Mouse (Mus musculus) urinary bladder, postnatal 4 days (tissue): ENCODE measurements around the gene Tmem178.

ENCODE experiments used
- DNase-seq, 2 experiments: peaks; one replicate each; pipeline ENCODE4 v3.0.0; 2021 to 2022; ENCODE audit warnings: low spot score in 2 of 2

The Tmem178 gene

DNA sequence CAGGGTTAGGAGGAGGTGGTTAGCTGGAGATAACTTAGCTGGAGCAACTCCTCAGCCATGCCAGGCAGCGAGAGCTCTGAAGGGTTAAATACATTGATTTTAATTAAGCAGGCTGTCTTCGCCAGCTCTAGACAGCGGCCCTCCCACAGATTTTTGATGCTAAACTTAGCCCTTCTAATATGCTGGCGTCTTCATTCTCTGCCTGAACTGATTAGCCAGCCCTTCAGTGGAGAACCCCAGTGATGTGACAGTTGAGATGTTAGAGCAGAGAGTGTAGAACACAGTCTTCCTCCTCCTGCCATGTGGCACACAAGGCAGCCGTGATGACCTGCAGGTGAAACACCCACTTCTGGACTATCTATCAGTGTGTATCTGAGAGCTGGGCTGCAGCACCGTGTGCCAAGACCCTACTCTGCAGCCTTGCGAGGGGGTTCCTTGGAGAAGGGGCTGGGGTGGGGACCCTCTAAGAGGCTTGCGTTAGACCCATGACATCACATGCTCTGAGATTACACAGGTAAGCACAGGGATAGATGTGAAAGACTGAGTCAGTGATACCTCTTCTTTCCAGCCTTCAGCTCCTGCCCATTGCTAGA, 47.2 kb downstream of the Tmem178 start:
- no peak for DNase-seq

DNA sequence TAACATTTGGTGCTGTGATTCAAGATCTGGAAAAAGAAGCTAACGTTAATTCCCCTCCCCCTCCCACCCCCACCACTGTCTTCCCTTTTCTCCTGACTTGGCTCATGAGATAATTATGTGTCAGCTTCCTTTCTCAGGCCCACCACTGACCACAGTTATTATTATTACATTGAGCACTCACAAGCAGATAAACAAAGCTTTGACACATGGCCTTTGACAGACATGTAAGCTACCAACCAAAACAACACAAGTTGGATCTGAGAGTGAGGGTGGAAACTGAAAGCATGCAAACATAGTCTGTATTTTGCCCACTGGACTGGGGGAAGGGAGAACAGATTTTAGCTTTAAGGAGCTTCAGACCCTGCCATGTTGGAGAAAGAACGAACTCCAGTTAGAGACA, 52.8 kb downstream of the Tmem178 start:
- no peak for DNase-seq

DNA sequence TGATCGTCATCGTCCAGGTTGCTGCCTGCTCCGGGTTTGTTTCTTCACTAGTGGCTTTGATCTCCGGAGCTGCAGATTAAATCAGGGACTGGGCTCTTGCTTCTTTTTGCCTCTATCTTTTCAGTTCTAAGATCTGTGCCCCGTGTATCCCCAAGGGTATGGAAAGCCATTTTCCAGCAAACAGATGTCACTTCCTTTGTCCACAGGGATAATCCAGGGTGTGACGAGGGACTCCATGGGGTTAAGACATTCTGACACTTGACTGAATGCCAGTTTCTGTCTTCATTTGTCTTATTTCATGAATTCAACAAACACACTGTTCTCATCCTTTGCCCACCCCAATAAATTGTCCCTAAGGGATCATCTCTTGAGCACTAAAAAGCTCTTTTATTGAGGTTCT, 54.5 kb downstream of the Tmem178 start:
- no peak for DNase-seq

DNA sequence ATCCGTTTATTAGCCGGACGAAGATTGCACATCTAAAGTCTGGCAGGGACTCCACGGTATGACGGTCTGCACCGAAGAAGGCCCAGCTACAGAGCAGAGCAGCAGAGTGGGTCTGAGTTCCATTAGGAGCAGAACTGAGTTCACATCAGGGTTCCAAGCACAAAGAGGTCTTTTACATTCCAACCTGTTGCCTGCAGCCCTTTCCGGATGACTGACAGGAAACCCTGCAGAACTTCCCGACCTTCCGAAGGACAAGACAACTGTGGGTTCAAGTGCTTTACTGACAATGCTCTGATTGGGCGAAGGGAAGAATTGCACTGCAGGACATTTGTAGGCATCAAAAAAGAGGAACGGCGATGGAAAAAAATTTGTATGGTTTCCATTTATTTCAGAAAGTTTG, 56.6 kb downstream of the Tmem178 start:
- DNase-seq: no peak

DNA sequence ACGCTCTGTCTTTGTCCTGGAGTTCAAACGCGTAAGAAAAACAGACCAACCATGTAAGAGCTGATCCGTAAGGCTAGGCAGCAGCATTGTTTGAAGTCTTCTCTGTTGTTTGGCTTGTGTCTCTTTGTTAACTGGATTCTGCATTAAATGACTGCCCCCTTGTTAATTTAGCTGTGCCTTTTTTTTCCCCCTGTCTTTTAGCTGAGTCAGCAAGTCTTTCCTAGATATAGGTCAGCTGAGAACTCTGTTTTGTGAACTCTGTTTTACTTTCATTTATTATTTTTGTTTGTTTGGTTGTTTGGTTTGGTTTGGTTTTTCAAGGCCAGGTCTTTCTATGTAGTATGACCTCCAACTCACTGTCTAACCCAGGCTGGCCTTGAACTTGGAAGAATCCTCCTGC, 57.2 kb downstream of the Tmem178 start:
- no peak for DNase-seq

DNA sequence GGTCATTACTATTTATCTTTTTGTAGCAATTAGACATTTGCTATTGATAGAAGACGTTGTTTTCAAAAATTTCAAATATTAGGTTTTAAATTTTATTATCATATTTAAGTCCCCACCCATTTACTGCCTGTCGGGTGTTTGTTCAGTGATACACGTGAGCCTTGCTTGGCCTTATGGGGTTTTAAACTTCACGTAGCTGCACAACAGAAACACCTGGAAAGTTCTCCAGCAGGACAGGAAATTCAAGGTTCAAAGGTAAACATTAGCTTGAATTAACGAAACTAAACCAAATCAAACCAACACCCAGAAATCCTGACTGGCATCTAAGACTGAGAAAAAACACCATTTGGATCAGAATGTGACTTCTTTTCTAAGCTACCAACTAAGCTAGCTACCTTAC, 57.7 kb downstream of the Tmem178 start:
- no peak for DNase-seq

DNA sequence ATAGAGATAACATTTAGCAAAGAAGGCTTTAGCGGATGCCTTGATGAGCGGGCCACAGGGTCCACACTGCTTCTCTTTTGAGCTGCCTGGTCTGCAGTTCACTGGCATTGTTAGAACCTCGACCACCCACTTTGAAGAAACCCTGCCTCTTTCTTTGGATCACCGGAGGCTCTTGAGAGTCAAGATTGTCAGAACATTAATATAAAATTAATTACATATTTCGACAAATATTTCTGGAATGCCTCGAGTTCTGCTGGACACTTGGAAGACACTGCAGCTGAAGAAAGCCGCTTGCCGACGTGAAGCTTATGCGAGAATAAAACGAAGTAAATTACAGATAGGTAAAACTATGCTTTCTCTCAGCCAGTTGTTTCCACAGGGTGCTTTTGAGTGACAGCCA, 60.0 kb downstream of the Tmem178 start:
- DNase-seq: no peak

DNA sequence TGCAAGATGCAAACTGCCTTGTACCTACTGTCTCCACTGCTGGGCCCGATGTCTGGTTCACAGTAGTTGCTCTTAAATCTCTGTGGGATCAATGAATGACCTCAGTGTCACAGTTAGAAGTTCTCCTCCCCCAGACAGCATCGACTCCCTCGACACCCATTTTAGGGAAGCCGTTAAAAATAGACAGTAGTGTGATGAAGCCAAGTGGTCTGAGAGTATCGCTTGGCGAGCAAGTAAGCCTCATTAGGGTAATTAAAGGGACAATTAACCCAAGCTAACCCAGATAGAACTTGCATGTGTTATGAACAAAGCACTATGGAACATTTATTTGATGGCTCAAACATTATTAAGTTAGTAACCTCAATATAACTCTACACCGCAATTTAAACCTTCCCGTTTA, 60.9 kb downstream of the Tmem178 start:
- DNase-seq: no peak

DNA sequence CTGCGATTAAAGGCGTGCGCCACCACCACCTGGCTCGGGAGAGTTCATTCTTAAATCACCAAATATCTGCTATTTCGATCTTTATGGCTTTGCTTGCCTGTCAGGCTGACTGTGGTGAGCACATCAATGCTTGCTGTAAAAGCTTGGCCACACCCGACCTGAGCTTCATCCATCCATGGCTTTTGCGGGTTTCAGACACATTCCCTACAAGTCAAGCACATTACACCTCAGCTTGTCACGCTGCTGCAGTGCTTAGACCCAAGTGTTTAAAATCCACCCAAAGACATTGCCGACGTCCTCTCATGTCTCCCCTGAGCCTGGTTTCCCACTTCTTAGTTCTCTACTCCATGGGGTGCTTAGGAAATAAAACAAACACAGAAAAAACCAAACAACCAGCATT, 64.7 kb downstream of the Tmem178 start:
- DNase-seq: no peak

DNA sequence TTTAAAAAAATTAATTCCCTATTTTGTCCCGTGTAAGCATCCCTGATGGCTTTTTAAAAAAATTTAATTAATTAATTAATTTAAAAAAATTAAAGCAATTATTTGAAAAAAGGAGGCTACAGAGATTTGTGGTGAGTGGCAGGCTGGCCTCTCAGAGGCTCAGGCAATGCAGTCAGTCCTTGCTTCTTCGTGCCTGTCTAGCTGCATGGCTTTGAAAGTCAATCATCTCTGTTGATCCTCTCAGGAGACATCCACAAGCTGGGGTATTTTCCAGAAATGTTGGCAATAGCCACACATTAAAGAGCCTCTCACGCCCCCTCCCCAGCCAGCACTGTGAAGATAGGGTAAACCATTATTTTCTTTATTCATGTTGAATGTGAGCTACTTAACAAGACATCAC, 65.8 kb downstream of the Tmem178 start:
- no peak for DNase-seq

DNA sequence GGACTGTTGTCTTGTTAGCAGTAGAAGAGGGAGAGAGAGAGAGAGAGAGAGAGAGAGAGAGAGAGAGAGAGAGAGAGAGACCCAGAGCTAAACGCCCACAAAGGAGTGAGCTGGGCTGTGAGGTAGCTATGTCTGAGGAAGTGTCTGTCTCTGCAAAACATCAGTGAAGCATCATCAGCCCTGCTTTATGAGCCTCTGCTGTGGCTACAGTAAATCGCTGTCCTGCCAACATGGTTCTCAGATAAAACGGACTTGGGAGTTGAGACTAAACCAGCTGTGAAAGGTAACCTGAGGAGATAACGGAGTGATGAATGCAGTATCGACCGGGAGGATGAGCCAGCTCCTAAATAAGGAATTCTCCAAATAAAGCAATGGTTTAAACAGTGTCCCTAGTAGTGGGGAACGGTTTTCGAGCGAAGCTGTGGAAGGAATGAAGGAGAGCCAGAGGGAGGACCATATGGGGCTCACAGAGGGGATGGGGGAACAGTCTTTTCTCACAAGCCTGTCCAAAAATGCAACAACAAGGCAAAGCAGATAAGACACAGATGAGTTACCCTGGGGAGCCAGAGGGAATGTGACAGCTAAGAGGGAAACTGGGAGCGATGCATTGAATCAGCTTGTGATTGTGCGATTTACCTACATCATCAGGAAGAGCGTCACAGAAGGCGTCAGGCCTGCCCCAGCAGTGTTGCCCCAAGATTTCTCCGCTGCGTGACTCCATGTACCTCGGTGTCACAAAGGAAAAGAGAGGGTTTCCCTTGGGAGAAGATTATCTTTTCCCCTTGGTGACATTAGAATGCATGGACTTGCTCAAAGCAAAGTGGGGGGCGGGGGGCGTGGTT, 66.6 kb downstream of the Tmem178 start:
- no peak for DNase-seq

DNA sequence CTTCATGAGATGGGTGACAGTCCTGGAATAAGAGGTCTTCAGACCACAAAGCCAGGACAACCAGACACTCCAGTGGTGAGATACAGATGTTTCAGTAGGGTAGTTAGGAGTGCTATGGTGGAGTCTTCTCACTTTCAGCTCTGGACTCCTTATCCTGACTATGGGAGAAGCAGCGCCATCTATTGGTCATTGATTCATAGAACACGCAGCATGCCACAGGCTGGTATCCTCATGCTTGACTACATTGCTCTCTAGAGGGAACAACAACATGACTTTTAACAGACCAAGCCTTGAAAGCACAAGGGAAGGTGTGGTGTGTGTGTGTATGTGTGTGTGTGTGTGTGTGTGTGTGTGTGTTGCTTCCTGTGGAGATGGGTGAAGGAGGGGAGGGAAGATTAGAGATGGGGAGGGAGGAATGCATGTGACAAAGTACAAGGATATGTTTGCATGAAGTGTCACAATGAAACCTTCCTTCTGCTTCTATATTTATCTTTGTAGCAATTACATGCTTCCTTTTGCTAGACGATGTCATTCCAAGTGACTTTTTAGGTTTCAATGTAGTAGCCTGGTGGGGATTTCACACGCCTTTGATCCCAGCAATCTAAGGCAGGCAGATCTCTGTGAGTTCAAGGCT, 71.5 kb downstream of the Tmem178 start:
- no peak for DNase-seq

DNA sequence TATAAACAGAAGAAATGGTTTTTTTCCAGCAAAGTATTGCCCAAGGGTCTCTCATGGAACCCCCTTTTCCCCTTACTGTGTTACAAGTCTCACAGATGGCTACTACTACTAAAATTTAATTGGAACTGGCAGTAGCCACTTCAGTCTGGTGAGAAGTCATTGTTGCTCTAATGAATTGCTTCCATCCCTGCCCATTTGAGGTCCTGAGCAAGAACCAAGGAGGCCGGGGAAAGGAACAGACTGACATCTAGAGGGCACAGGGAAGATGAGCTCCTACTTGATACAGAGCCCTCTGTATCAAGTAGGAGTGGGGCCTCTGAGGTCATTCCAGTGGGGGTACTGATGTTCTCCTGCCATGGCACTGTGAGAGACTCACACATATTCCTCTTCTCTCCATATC, 72.7 kb downstream of the Tmem178 start:
- no peak for DNase-seq

DNA sequence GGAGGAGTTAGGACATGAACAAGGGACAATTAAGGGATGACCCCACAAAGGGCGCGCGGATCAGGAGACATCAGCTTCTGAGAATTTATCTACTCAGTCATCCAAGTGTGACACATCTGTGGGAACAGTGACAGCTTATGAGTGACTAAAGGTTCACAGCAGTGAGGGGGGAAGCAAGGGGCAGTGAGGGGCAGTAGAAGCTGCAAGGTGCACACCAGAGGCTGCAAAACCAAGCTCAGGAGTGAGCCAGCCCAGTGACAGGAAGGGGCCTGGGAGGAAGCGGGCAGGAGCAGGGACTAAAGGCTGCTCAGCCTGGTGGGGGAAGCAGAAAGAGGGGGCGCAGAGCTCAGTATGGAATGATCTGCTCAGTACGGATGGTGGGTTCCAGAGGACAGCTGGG, 82.9 kb downstream of the Tmem178 start:
- no peak for DNase-seq

DNA sequence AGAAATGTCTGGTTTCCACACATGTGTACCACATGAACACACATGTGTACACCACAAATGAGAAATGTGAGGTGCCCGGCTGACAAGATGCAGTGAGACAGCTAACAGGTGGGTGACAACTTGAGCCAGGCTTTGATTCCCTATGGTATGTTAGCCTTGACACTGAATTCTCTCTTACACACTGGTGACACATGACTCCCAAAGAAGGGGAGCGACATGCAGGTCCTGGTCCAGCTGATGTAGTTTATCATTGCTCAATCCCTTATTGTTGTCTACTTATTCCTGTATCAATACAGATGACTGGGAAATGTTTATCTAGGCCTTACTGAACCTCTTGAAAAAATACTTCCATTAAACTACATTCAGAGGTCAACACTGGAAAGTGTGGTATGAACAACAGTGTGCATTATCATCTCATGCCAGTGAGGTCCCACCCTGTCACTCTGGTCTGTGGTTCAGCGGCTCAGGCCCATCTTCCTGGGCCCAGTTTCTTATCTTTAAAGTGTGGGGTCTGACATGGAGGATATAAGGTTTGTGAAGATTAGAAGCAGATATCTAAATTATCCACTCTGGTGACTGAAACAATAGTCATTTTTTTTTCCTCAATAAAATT, 87.5 kb downstream of the Tmem178 start:
- DNase-seq: no peak

DNA sequence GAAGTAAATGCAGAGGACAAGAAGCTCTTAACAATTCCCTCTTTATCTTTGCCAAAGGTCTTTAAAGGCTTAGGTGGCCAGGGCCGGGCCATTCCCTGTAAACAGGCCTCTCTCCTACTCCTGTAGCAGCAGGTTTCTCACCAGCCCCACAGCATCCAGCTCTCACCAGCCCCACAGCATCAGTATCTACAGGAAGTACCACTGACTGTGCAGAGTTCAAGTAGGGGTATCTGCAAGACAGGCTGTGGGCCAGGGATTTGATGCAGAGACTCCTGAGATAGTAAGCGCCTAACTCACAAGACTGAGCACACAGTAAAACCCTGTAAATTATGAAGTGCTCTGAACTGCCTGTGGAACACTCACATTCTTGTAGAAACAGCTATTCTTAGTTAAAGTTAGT, 88.5 kb downstream of the Tmem178 start:
- DNase-seq: no peak

DNA sequence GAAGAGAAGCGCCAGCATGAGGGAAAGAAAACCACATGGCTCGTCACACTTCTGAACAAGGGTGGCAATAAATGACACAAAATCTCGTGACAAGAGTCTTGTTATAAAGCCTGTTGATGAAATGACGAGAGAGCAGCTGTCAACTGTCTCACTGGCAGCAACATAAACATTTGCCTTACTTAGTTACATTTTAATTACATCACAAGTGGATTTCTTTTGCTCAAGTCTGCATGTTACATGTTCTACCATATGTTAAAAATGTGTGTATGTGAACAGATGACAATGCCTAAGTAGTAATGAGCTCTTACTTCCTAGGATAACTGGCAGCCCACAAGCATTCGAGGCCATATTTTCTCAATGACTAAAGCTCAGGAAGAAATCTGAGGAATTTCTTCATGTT, 90.9 kb downstream of the Tmem178 start:
- DNase-seq: no peak

DNA sequence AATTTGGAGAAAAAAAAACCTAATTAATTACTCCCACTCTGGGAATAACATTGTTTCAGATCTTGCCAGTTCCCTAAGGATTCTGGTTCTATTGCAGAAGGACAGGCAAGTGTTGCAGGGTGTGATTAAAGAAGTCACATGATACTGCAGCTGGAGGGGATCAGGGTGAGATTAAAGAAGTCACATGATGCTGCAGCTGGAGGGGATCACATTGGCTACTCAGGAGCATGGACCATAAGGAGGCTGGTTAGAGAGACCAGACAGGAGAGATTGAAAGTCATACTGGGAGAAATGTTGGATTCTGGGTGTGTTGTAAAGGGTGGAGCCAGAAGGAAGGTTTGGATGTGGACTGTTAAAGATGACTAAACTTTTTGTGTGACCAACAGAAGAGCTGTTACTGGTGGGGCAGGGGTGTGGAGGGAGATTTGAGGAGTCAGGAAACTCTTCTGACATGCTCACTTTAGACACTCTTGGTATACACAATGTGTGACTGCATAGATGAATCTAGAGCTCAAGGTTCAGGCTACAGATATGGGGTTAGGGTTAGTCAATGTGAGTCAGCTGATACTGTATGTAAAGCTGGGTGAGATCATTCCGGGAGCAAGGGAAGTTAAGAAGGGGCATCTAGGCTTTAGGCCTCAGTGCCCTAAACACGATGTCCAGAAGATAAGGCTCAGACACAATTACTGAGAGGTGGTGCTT, 94.4 kb downstream of the Tmem178 start:
- DNase-seq: no peak

DNA sequence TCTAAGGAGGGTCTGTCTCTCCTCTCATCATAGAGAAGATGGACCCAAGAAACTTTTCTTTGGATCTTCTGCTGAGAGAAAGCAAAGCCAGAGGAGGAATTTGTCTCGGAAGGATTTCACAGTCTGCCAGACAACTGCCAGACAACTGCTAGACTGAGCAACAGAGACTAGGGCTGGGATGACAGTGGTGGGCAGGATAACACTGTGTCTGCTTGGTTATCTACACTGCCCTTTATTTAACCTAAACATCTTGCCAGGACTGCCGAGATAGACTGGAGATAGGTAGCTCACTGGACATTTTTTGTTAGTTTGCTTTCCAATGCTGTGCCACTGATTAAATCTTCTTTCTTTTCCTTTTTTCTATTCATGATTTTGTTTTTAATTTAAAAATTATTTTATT, 97.2 kb downstream of the Tmem178 start:
- no peak for DNase-seq

DNA sequence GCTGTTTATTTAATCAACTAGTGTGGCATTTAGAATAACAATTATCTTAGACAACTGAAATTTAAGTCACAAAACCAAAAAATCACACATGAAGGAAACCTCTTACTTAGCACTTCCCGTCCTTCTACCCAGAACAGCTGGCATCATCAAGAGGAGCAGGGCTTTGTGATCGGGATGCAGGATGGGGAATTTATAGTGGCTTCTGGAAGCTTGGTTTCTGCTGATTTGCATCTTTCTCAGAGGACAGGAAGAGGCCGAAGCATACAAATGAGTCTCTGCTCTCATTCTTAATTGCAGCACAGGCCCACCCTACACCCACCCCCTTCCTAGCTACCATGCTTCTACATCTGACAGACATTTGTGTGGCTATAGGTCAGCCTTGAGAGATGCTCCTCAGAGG, 99.9 kb downstream of the Tmem178 start:
- DNase-seq: no peak

DNA sequence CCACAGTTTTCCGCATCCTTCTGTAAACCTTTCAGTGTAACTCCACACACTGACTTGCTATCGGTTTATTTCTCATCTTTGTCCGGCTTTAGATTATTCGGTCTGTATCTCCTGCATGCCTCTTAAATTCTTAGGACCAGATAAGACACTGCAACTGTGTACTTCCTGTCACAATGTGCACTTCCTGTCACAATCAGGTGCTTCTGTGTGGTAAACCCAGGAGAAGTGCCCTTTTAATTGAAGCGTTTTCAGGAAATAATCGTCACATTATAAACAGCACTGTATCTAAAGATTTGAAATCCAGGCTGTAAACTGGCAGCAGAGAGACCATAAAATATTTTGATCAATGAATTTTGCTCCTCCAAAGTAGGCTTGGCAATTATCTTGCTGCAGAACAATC, 100.7 kb downstream of the Tmem178 start:
- no peak for DNase-seq

DNA sequence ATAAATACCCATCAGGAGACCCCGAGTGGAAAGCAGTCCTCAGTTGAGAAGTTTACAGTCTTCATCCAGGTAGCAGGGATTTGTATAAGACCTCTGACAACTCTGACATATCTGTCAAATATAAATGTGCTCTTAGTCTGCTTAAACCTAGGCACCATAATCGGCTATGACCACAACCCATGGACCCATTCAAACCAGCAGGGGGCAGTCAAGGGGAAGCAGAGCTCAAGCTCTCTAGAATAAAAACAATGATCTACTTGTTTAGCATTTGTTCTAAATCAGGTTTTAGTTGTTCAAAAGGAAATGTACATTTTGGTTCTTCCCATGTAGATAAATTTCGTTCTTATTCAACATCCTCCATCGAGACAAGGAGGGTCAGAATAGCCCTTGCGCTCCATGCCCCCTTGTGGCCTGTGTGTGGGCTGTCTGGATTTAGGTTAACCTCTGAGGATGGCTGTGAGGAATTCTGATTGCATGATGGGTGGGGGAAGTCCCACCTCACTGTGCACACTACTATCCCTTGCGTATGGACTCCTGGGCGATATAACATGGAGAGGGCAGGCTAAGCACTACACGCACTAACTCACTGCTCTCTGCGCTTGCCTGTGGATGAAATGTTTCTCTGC, 101.2 kb downstream of the Tmem178 start:
- DNase-seq: no peak
